In genomic region chr2:78928080-78928479, GRCm38 (mm10) we compare ENCODE assay signal across 27 mouse cellular contexts.
"Had no signal": no experiment of that assay in that cellular context is flagged by ENCODE, and none has a peak within 500 bp of the region (broad histone marks: within the 10 kb centered on the region; RNA-seq: fewer than 3 reads in every experiment).

No protein-coding gene starts in this region.

- H3K4me1 ChIP-seq: embryonic facial prominence, embryonic 15.5 days; forebrain, embryonic 13.5 days had no signal

- H3K9me3 ChIP-seq: embryonic facial prominence, embryonic 10.5 days; embryonic facial prominence, embryonic 12.5 days; embryonic facial prominence, embryonic 13.5 days; embryonic facial prominence, embryonic 15.5 days; forebrain, embryonic 10.5 days; forebrain, embryonic 12.5 days; forebrain, embryonic 13.5 days; forebrain, embryonic 15.5 days had no signal

- H3K4me2 ChIP-seq: embryonic facial prominence, embryonic 12.5 days; embryonic facial prominence, embryonic 13.5 days; embryonic facial prominence, embryonic 15.5 days; forebrain, embryonic 12.5 days; forebrain, embryonic 13.5 days; forebrain, embryonic 15.5 days had no signal

- H3K9ac ChIP-seq: embryonic facial prominence, embryonic 12.5 days; embryonic facial prominence, embryonic 13.5 days; embryonic facial prominence, embryonic 15.5 days; forebrain, embryonic 12.5 days; forebrain, embryonic 13.5 days; forebrain, embryonic 15.5 days; forebrain, postnatal 0 days had no signal

- ATAC-seq: forebrain, embryonic 13.5 days; forebrain, embryonic 14.5 days; forebrain, embryonic 15.5 days; forebrain, embryonic 16.5 days; forebrain, postnatal 0 days had no signal

- DNase-seq: cerebellum, adult 8-10 months; cerebellum, adult 9-10 months; cerebellum, adult 9-11 months; cerebellum, postnatal 10 days; cerebellum, postnatal 14 days; cerebellum, postnatal 25 days; cerebellum, postnatal 36 days; embryo, embryonic 11 days; forebrain, postnatal 0 days; gastrocnemius, adult 2 months; gastrocnemius, postnatal 10 days; gastrocnemius, postnatal 14 days; gastrocnemius, postnatal 25 days; gastrocnemius, postnatal 36 days; heart, adult 11 months; heart, adult 18-20 months had no signal

- H3K27me3 ChIP-seq: embryonic facial prominence, embryonic 12.5 days; embryonic facial prominence, embryonic 13.5 days; embryonic facial prominence, embryonic 15.5 days; forebrain, embryonic 12.5 days; forebrain, embryonic 13.5 days; forebrain, embryonic 15.5 days had no signal

- H3K4me3 ChIP-seq: embryonic facial prominence, embryonic 10.5 days; embryonic facial prominence, embryonic 12.5 days; embryonic facial prominence, embryonic 13.5 days; embryonic facial prominence, embryonic 15.5 days; erythroblast, embryonic 14.5 days; forebrain, embryonic 10.5 days; forebrain, embryonic 12.5 days; forebrain, embryonic 13.5 days; forebrain, embryonic 15.5 days; gastrocnemius, adult 2 months had no signal

- H3K36me3 ChIP-seq: embryonic facial prominence, embryonic 12.5 days; embryonic facial prominence, embryonic 15.5 days; forebrain, embryonic 12.5 days; forebrain, embryonic 15.5 days had no signal

- H3K27ac ChIP-seq: embryonic facial prominence, embryonic 10.5 days; embryonic facial prominence, embryonic 12.5 days; embryonic facial prominence, embryonic 13.5 days; embryonic facial prominence, embryonic 15.5 days; forebrain, embryonic 10.5 days; forebrain, embryonic 12.5 days; forebrain, embryonic 13.5 days; forebrain, embryonic 15.5 days; gastrocnemius, adult 2 months had no signal
